Comparison of ENCODE assay signal across 27 mouse cellular contexts in the genomic region with DNA sequence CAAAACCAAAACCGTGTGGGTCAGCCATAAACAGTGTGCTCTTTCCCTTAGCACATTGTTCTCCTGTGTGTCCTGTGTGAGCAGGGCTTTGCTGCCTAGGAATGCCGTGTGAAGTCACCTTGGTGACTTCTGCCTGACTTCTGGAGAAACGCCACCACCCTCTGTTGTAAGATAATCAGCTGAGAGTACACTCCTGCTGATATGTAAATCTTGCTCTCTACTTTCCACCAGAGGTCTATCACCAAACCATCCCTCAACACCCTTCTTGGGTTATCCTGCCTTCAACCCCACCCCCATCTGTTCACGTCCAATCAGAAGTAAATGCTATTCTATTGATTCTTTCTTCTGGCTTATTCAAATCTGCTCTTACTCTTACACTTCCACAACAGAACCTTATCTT. TPM values are rescaled to one million over a fixed set of nuclear protein-coding genes. Genes with fewer than 3 reads are reported as not detected.
"Had no signal": no experiment of that assay in that cellular context is flagged by ENCODE, and none has a peak within 500 bp of the region (broad histone marks: within the 10 kb centered on the region; RNA-seq: fewer than 3 reads in every experiment).

No protein-coding gene starts in this region.

- H3K36me3 ChIP-seq: heart, embryonic 10.5 days; heart, embryonic 12.5 days; hindbrain, embryonic 10.5 days; hindbrain, embryonic 12.5 days; hindbrain, embryonic 15.5 days; kidney, embryonic 15.5 days; limb, embryonic 13.5 days; limb, embryonic 15.5 days; liver, embryonic 12.5 days had no signal

- H3K9ac ChIP-seq: heart, embryonic 12.5 days; hindbrain, embryonic 12.5 days; hindbrain, embryonic 15.5 days; kidney, embryonic 15.5 days; limb, embryonic 13.5 days; limb, embryonic 15.5 days; liver, embryonic 12.5 days; liver, embryonic 14.5 days had no signal

- DNase-seq: gastrocnemius, adult 2 months; gastrocnemius, postnatal 10 days; gastrocnemius, postnatal 25 days; heart, adult 2 months; heart, postnatal 10 days; heart, postnatal 4 days; kidney, adult 18-20 months; kidney, adult 9 months; kidney, postnatal 14 days; kidney, postnatal 36 days; layer of hippocampus, adult 9-11 months; layer of hippocampus, postnatal 36 days; left cerebral cortex, postnatal 4 days had no signal

- H3K27me3 ChIP-seq: heart, embryonic 12.5 days; hindbrain, embryonic 12.5 days; hindbrain, embryonic 15.5 days; kidney, embryonic 15.5 days; limb, embryonic 13.5 days; limb, embryonic 15.5 days had no signal

- H3K4me2 ChIP-seq: heart, embryonic 12.5 days; hindbrain, embryonic 12.5 days; hindbrain, embryonic 15.5 days; kidney, embryonic 15.5 days; limb, embryonic 13.5 days; limb, embryonic 15.5 days; liver, embryonic 12.5 days had no signal

- H3K9me3 ChIP-seq: heart, embryonic 10.5 days; heart, embryonic 12.5 days; hindbrain, embryonic 10.5 days; hindbrain, embryonic 12.5 days; hindbrain, embryonic 15.5 days; kidney, embryonic 15.5 days; limb, embryonic 13.5 days; limb, embryonic 15.5 days; liver, embryonic 12.5 days had no signal

- H3K27ac ChIP-seq: gastrocnemius, adult 2 months; heart, adult 2 months; heart, embryonic 10.5 days; hindbrain, embryonic 10.5 days; hindbrain, embryonic 12.5 days; hindbrain, embryonic 15.5 days; hindbrain, postnatal 0 days; kidney, embryonic 15.5 days; kidney, postnatal 0 days; limb, embryonic 13.5 days; limb, embryonic 15.5 days; liver, embryonic 12.5 days; liver, embryonic 14.5 days had no signal

- ATAC-seq: hindbrain, postnatal 0 days; intestine, embryonic 16.5 days; liver, embryonic 12.5 days had no signal

- H3K4me3 ChIP-seq: gastrocnemius, adult 2 months; heart, adult 2 months; heart, embryonic 10.5 days; heart, embryonic 12.5 days; hindbrain, embryonic 10.5 days; hindbrain, embryonic 12.5 days; hindbrain, embryonic 15.5 days; kidney, embryonic 15.5 days; limb, embryonic 13.5 days; limb, embryonic 15.5 days; liver, embryonic 12.5 days had no signal

- H3K4me1 ChIP-seq: heart, embryonic 10.5 days; hindbrain, embryonic 10.5 days; hindbrain, embryonic 12.5 days; hindbrain, embryonic 15.5 days; kidney, embryonic 15.5 days; limb, embryonic 13.5 days; limb, embryonic 15.5 days; liver, embryonic 12.5 days had no signal

RNA-seq across cellular contexts. Expression of a gene that starts 7.8 kb away (rescaled TPM):
- total RNA-seq: granulocyte monocyte progenitor cell, adult 5-6 weeks had no signal
